Mouse (Mus musculus): ENCODE results near the gene Tatdn2.

Gene Tatdn2

DNA sequence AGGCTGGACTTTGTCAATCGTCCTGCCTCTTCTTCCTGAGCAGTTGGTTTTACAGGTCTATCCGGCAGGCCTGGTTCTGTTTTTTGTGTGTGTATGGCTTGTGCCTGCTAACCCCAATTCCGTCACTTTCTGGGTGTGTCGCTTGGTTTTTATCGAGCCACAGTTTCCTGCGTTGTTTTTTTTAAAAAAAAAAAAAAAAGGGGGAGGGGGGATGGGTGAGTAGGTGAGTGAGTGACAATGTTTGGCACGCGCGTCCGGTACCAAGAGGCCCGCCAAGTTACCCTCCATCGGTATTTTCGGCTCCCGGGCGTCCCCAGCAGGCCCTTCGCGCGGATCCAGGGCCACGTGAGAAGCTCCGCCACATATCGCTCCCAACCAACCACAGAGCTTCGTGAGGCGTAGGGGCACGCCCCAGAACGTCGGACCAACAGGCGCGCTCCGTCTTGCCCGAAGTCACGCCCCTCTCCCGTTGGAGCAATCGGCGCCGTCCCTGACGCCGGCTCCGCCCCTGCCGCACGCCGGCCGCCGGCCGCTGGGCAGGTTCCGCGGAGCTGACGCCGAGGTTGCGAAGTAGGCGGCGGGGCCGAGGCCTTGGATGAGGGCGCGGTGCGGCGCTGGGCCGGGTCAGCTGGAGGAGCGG, at the start of gene Tatdn2:
TSS of gene Tatdn2 (plus strand) at position 469 of the 640 bp plus-strand sequence.
- DNase-seq (ENCODE audit: low read depth, low spot score) = peak; percentile 99

GRCm38 (mm10) chr6:113649346-113650196, 47.3 kb upstream of the Tatdn2 start:
- no peak for DNase-seq (ENCODE audit: low read depth, low spot score)

DNA sequence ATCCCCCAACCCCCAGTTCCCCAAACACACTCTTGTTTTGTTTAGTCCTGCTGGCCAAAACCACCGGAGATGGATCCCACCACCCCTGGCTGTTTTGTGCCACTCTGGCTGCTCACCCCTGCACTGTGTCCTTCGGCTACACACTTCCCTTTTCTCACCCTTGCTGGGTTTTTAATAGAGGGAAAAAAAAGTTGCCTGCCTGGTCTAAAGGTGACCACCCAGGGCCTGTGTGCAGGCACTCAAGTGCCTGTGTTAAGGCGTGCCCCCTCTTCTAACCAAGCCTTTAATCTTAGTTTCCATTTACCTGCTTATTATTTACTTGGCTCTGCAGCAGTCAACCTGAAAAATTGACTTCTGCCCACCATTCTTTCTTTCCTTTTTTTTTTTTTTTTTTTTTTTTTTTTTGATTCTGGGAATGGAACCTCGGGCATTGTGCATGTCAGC, 46.6 kb upstream of the Tatdn2 start:
- DNase-seq (ENCODE audit: low read depth, low spot score) = no peak

- peak; percentile 80 for DNase-seq (ENCODE audit: low read depth, low spot score)
These were observed 45.2 kb upstream of the Tatdn2 start for GRCm38 (mm10) chr6:113651626-113652025.

GRCm38 (mm10) chr6:113653551-113653950, 43.3 kb upstream of the Tatdn2 start:
- DNase-seq (ENCODE audit: low read depth, low spot score) = no peak

DNA sequence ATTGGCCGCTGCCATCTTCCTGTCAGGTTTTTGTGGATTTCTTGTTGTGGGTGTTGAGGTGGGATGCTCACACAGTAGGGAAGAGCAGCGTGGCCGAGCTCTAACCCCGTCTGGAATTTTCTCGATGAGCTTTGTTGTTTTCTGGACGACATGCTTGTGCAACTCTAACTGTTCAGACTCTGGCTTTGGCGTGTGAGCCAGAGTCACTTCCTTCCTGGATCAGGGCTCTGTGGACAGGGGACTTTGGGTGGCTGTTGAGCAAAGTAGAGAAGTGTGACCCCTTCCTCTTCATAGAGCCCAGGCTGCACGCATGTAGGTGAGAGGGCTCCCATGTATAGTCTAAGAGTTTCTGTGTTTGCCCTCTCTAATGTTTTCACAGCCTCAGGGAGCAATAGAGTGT, 42.7 kb upstream of the Tatdn2 start:
- no peak for DNase-seq (ENCODE audit: low read depth, low spot score)

GRCm38 (mm10) chr6:113654753-113655397, 42.0 kb upstream of the Tatdn2 start:
- peak; percentile 54 for DNase-seq (ENCODE audit: low read depth, low spot score)

DNA sequence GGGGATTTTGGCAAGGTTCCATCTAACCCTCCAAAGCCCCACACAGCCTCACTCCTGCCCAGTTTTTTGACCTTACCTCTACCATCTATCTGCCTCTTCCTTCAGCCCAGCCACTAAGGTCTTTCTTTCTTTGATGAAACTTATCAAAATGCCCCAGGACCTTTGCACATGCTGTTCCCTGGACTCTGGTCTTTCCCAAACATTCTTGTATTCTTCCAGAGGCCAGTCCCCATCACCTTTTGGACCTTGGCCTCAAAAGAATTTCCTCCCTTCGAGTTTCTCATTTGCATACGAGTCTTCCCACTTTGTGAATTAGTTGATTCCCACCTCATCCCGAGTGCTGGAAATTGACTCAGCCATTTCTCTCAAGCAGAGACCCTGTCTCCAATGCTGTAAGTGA, 41.4 kb upstream of the Tatdn2 start:
- no peak for DNase-seq (ENCODE audit: low read depth, low spot score)

DNA sequence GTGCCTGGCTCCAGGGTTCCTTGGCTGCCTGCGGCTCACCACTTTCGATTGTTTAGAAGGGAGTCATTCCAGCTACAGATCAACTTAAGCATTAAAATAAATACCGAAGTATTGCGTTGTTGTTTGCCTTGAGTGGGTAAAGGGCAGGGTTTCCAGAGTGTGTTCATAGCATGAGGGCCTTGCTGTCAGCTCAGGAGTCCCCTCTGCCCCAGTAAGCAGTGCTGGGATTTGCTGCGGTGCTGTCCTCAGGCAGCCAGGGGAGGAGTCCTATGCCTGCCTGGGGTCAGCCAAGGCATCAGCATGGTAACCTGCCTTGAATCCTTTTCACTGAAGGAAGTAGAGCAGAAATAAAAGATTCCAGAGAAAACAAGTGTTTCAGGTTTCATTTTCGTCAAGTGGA, 40.0 kb upstream of the Tatdn2 start:
- no peak for DNase-seq (ENCODE audit: low read depth, low spot score)

DNA sequence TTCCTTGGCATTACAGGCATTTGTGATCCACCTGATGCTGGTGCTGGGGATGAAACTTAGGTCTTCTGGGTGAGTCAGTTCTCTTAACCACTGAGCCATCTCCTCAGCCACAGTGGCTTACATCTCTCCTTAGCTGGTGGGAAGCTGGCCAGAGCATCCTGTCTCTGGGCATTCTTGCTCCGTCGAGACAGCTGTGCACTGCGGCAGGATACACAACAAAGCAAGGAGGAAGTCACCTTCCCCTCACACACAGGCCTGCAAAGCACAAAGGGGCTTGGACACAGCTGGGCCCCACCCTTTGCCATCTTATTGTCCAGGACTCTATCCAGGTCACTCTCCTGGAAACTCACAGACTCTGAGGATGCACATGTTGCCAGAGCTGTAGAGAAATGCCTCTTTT, 38.6 kb upstream of the Tatdn2 start:
- no peak for DNase-seq (ENCODE audit: low read depth, low spot score)

- DNase-seq (ENCODE audit: low read depth, low spot score) = no peak
These were observed 37.0 kb upstream of the Tatdn2 start for GRCm38 (mm10) chr6:113659648-113660491.

DNA sequence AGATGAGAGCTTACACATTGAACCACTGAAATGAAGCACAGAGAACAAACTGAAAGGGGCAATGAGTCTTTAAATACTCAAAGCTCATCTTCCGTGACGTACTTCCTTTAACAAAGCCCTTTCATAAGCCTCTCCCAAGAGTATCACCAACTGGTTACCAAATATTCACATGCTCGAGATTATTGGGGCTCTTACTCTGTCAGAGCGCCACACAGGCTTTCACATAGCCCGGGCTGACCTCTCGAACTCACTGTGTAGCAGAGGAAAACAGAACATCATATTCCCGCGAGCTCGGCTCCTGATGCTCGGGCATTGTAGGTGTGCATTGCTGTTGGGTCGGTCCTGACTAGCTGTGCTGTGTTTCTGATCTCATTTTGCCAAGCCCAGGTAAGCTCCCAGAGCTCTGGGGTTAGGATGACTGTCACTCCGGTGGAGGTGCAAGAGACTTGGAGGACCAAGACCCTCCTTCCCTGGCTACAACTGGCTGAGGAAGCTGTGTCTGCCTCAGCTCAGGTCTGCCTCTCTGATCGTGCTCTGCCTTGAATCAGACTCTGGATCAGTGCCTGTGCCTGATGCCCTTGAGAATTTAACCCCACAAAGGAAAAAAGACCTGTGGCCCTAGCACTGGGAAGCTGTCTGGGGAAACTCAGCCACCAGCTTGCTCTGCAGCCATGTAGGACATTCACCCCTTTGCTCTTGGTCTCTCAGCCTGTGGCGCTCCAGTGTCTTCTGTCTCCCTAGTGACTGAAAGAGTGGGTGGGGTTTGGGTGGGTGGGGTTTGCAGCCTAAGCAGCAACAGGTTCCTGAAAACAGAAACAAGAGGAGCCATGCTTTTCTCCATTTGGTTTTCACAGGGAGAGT, 36.1 kb upstream of the Tatdn2 start:
- peak; percentile 71 for DNase-seq (ENCODE audit: low read depth, low spot score)

DNA sequence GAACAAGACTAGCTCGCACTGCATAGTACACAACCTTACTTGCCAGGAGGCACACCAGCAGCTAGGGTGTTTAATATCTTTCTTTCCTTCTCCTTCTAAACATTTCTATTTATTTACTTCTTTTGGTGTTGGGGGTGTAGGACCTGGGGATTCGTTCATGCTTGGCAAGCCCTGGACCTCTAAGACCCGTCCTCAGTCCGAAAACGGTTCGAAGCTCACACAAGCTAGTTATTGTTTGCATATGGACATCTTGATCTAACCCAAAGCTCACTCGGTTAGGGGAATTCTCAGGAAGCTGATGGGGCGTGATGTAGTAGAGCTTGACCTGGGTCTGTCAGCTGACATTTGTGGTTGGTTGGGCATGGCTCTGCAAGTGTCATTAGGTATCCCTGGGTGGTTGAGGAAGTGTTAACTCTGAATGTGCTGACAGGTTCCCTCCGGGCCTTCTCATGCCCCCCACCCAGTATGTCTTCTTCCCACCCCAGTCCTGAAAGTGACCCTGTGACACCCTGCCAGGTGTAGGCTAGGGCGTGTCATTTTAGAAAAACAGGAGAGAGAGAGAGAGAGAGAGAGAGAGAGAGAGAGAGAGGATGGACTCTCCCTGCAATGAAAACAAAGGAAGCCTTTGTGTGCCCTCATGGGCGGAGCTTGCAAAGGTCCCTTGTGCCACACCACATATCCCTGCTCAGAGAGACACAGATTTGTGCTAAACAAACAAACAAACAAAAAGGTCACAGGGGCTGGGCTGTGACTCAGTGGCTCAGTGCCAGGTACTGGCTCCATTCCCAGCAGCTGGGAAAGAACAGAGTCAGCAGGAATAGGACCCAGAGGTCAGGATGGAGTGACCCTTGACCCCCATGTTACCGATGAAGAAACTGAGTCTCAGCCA, 35.3 kb upstream of the Tatdn2 start:
- DNase-seq (ENCODE audit: low read depth, low spot score) = no peak

GRCm38 (mm10) chr6:113662964-113663700, 33.7 kb upstream of the Tatdn2 start:
- no peak for DNase-seq (ENCODE audit: low read depth, low spot score)

DNA sequence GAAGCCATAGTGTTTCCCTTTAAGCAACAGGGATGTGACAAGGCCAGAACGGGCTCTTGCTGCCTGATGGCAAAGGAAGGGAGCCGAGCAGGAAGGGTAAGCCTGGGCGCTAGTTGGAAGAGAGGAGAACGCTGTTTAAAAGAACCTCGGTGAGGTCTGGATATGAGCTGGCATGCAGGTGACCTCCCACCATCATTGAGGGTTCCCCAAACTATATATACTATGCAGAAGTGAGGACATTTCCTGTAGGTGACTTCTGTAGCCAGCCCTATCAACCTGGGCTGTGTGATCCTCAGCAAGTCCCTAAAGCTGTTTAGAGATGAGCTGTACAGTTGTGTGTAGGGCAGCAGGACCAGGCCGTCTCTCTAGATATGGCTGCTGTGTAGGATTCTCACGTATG, 32.5 kb upstream of the Tatdn2 start:
- DNase-seq (ENCODE audit: low read depth, low spot score) = no peak

DNA sequence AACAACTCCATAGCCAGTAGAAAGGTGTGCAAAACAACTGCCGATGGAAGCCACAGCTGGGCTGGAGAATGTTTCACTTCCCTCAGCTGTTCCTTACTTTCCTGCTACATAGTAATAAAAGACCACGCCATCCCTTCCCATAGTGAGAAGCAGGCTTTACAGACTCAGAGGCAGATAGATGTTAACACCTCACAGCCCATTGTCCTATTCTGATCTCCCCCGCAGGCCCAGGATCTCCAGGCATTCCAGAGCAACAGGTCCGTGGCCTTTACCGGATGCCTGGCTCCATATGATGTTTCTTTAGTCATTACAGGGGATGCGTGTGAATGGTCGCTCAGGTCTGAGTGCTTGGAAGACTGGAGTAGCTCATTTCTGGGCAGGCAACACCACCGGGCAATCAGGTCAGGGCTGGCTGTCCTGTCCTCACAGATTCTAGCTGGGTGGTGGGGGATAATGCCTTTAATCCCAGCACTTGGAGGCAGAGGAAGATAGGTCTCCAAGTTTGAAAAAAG, 29.2 kb upstream of the Tatdn2 start:
- no peak for DNase-seq (ENCODE audit: low read depth, low spot score)

- peak; percentile 53 for DNase-seq (ENCODE audit: low read depth, low spot score)
These were observed 28.3 kb upstream of the Tatdn2 start for GRCm38 (mm10) chr6:113668287-113669154.

DNA sequence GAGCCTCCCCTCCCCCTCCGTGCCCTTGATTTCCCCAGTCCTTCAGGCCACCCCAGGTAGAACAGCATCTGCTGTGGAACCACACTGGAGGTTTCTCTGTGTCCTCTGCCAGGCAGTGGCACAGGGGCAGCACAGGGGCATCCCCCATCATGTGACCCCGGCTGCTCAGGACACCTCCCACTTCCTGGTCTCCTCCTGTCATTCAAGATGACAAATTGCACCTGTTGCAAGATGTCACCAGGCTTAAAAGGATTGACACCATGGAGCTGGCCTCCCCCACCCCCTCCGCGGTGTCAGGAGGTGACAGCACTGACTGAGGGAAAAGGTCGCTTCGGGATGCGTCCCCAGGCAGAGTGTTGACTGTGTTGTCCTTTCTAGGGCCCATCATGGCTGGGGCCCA, 27.0 kb upstream of the Tatdn2 start:
- no peak for DNase-seq (ENCODE audit: low read depth, low spot score)

Measured in ES-CJ7 (cell line).